Mouse (Mus musculus) inflammation-experienced regulatory T-cells, adult 6 months (primary cell): Measurements from ENCODE around the gene Pqlc3. TPM values are rescaled to one million over a fixed set of nuclear protein-coding genes. Genes with fewer than 3 reads are reported as not detected.
A peak's percentile ranks its signal among the peaks of the same experiment; 100 is the strongest.

Experiments
- ATAC-seq: one replicate; pipeline ENCODE4 v1.8.0; 2017
- polyA plus RNA-seq, 3 experiments: library from polyadenylated mRNA; unstranded; fragments of 100-300 nt; shearing (Covaris generic); gene quantifications; one replicate each; pipeline ENCODE4 v1.2.1; 2017

Gene Pqlc3
- polyA plus RNA-seq, 3 experiments from 2014 or later = 57.2 to 116 (median 62.2) TPM

DNA sequence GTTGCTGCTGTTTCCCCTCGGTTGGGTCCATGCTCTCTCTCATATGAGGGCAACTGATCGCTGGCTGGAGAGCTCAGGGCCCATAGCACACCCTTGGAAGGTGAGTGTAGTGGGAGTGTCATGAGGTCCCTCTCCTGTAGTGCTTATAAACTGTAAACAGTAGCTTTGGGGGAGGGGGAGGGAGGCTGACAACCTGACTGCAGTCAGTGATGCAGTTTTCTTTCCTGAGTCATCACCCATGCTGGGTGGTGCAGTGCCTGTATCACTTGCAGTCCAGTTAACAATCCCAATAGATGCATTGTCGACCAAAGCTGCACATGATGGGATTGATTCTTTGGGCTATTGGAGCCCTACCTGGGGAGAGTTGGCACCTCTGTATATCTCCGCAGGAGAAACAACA, 1.0 kb upstream of the Pqlc3 start:
- ATAC-seq = no peak

DNA sequence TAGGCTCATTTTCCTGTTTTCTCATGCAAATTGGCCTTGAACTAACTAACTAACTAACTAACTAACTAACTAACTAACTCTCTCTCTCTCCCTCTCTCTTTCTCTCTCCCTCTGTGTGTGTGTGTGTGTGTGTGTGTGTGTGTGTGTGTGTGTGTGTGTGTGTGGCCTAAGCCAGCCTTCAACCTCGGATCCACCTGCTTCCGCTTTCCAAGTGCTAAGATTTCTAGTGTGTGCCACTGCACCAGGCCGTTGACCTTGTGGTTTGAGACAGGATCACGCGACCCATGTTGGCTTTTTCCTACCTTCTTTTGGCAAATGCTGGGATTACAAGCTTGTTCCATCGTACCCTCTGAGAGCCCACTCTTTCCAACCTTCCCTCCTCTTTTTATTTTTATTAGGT, 420 bp upstream of the Pqlc3 start:
- ATAC-seq = no peak

DNA sequence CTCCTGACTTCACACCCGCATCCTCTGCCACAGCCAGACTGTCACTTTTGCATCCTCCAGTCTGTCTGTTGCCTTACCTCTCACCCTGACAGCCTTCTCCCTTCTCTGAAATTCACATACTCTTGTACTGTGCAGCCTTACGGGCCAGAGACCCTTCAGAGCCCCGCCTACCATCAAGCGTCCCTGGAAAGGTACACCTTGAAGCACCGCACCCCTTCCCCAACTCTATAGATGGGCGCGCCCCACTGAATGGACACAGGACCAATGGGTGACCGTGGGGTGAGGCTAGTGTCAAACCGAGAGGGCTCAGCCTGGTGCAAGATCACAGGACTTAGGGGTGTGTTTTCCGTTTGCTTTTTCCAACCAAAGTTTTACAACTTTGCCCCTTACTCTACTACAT, 1.1 kb downstream of the Pqlc3 start:
- no peak for ATAC-seq

DNA sequence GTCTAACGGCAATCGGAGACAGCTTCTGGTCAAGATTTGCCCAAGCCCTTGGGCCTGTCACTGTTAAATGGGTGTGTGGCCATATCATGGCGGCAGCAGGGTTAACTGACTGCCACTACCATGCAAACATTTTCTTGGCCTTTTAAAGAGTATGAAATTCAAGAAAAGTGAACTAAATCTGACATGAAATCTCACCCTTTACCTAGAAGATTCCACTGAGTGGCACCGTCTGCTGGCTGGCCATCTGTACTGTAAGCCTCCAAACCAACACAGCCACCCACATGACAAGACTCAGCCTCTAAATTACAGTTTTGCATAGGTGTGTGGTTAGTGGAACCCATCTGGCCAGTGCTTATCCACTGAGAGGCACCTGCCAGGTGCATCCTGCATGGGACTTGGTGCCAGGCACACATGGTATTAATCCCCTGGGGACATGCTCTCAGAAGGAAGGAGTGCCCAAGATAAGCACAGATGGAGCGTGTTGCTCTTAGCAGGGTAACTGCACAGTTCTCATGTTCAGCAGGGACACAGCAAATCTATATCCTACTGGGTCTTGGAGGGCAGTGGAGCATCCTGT, 3.2 kb downstream of the Pqlc3 start:
- no peak for ATAC-seq

DNA sequence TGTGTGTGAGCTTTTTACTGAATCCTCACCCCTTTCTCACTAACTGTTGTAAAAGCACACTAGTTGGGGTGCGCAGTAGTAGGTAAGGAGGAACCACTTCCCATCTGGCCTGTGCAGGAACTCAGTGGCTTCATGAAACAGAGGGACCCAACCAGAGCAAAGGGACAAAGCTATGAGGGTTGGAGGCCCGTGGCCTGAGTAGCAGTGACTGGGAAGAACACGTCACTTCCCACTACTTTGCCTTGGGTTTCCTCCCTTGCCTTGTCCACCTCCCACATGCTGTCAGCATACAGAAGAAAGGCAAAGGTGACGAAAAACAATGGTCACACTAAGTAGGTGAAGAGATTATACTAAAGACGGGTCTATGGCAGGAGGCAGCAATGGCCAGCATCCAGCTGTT, 3.9 kb downstream of the Pqlc3 start:
- ATAC-seq = no peak

DNA sequence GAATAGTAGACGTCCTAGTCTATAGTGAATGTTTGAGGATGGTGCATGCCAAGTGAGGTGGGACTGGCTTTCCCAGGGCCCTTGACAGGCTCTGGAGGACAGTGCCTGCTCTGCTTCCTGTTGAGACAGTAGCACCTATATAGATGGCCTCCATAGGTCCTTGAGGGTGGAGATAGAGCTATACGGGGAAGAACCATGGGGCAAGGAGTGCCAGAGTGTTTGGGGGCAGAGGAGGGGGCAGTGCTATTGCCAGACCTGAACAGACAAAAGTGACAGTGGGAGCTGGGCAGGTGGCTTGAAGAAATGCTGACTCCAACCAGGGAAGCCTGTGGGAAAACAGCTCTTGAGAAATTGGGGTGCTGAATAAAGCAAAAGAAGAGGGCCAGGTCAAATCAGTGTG, 5.9 kb downstream of the Pqlc3 start:
- ATAC-seq = no peak

DNA sequence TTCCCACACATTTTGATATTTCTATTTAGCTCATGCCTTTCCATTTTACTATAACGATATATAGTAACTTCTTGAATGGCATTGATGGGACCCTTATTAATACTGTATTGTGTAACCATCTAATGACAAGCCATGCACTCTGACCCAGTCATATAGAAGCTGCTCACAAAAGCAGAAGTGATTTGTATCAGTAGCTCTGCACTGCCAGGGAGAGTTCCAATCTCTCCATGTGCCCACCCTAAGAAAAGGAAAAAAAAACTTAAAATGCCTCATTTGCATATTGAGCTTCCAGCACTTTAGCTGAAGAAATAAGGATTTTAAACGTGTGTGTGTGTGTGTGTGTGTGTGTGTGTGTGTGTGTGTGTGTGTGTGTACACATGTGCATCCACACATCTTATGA, 7.9 kb downstream of the Pqlc3 start:
- no peak for ATAC-seq

DNA sequence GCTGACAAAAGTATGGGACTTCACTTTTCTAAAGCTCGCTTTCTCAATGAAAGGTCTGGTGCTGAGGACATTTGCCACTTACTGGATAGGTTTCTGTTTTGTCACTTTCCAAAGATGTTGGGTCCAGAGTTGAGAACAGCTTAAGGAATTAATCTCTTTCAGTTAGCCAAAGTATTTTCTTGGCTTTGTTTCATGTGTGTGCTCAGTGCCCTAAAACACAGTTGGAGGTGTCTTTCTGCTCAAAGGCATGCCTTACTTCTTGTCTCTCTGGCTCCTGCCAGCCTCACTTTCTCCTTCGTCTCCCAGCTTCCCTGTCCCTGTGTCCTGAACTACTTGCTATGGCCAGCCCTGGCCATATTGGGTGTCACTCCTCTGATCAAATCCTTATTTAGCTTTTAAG, 8.8 kb downstream of the Pqlc3 start:
- ATAC-seq = no peak

DNA sequence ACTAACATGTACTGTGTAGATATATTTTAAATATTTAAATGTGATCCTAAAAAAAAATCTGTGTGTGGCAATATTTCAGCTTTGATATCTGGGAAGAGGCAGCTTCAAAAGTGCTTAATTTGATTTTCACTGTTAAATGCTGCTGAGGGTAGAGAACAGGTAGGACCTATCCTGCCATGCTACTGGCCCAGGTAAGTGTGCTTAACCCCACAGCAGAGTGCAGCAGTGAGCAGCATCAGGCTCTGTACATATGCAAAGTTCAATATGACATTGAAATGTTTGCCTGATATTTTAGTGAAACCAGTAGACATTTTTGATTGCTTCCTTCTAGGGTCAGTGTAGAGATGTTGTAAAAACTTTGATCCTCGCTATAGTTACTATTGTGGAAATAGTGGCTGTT, 14.4 kb downstream of the Pqlc3 start:
- ATAC-seq = peak; percentile 48

DNA sequence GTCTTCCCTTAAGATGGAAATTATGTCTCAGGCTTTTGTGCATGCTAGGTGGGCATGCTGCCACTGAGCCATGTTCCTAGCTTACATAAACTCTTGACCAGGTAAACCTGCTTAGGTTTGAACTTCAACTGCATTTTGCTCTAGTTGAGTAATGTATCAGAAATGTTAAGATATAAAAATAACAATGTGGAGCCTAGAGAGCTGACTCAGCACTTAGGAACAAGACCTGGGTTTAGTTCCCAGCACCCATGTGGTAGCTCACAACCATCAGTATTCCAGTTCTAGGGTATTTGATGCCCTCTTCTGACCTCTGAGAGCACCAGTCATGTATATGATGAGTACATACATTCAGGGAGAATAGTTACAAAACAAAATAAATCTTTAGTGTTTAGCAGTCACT, 23.1 kb downstream of the Pqlc3 start:
- ATAC-seq = no peak

DNA sequence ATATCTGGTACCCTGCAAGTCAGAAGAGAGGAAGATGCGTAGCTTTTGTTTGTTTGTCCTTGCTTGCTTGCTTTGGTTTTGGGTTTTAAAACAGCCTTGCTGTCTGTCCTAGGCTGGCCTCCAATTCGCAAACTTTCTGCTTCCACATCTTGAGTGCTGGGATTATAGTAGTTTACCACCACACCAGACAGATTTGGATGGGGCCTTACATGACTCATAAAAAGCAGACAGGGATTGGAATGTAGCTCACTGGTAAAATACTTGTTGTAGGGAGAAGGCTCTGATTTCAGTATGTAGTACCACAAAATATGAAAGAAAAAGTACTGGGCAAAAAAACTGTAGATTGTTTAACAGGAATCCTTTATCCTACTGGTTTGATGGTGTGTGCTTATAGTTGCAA, 33.4 kb downstream of the Pqlc3 start:
- no peak for ATAC-seq

DNA sequence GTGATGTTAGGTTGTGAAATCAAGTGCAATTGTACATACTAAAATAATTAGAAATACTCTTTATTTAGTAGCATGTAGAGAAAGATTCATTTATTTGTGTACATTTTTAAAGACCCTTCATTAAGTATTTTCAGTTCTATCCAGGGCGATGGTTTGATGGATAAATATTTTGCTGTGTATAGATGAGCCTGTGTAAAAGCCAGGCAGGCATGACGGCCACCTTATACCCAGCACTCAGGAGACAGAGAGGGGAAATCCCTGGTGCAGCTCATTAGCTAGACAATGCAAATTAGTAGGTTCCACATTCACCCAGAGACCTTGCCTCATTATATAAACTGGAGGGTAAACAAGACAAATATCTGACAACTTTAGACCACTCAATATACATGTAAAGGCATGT, 36.9 kb downstream of the Pqlc3 start:
- peak; percentile 97 for ATAC-seq

DNA sequence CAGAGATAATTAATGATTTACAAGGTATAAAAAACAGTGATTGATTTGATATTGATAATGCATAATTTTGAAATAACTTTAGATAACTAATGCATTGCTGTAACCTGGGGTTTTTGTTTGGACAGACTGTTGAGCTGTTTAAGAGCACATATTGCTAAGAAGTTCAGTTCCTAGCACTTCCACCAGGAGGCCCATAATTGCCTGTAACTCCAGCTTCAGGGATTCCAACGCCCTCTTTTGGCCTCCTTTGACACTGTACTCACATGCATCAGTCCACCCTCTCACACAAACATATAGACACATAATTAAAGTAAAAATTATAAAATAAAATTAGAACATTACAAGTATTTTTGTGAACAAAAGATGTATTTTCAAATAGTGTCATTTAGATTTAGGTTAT, 41.4 kb downstream of the Pqlc3 start:
- ATAC-seq = no peak

DNA sequence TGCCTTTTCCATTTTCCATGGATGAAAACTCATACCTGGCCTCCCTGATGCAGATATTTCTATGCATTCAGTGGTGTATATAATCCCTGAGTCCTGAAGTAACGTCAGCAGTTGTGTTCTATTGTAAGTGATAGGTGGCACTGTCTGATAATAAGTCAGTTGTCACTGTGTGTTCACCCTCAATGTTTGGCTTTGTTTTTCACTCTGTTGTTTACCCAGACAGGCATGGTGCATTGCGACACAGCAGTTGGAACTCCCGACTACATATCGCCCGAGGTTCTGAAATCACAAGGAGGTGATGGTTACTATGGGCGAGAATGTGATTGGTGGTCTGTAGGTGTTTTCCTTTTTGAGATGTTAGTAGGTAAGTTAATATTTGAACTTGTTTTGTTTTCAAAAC, 52.0 kb downstream of the Pqlc3 start:
- ATAC-seq = no peak

DNA sequence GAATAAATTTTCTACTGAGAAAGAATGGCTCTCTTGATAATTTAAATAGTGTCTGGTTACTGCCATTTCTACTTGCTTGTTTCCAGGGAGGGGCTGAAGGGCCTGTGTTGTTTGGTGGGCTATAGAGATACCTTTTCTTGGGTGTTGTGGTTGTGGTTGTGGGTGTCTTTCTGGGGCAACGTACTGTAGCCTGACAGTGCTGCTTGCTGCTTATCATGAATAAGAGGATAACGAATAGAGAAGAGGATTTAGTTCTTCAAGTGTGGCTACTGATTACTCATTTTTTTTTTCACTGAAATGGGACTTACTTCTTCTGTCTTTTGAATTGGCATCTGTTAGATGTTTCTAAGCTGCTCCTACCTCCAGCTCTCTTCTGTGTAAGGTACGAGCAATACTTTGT, 58.2 kb downstream of the Pqlc3 start:
- ATAC-seq = no peak

Other genes starting within 250 kb of the Pqlc3 start
- gene Greb1, start 199.5 kb downstream of the Pqlc3 start, polyA plus RNA-seq = 1 to 10 TPM in 1 of 3 experiments, under 1 TPM in 1, not detected in 1; 0.36 to 1.1 TPM
- 1 to 10 TPM; 3.0 to 5.1 (median 5.0) TPM for gene E2f6, start 189.4 kb downstream of the Pqlc3 start, polyA plus RNA-seq
- 10 to 100 TPM; 12.8 to 16.2 (median 15.6) TPM for gene Rock2, start 105.5 kb downstream of the Pqlc3 start, polyA plus RNA-seq
- 1 to 10 TPM in 2 of 3 experiments, under 1 TPM in 1; 0.94 to 1.6 (median 1.5) TPM for gene 2410004P03Rik, start 11.3 kb upstream of the Pqlc3 start, polyA plus RNA-seq
- gene Kcnf1, start 176.5 kb upstream of the Pqlc3 start, polyA plus RNA-seq = 1 to 10 TPM in 2 of 3 experiments, not detected in 1; 2.6 to 3.7 TPM